Comparison of ENCODE assay signal across 9 mouse cellular contexts in genomic region chr16:32854050-32854571, GRCm38 (mm10). TPM values are rescaled to one million over a fixed set of nuclear protein-coding genes. Genes with fewer than 3 reads are reported as not detected.
A peak's percentile ranks its signal among the peaks of the same experiment; 100 is the strongest.
DNase-seq lines count a peak whose midpoint lies in the region; ATAC-seq lines count a peak whose summit lies in the region.
"Had no signal": no experiment of that assay in that cellular context is flagged by ENCODE, and none has a peak within 500 bp of the region (broad histone marks: within the 10 kb centered on the region; RNA-seq: fewer than 3 reads in every experiment).

No protein-coding gene starts in this region.

- 88% methylated on average over 2 of the region's 2 CpGs for WGBS in hindbrain, embryonic 11.5 days

- H3K4me1 ChIP-seq in hindbrain, embryonic 11.5 days (replicated peaks; ENCODE audit: control insufficient read depth, insufficient read depth, low read length) = no peaks in the 10 kb centered on the region

- no peaks in the 10 kb centered on the region for H3K36me3 ChIP-seq in hindbrain, embryonic 11.5 days (ENCODE audit: control insufficient read depth, insufficient read depth, low read length)

- H3K27ac ChIP-seq in hindbrain, embryonic 11.5 days (ENCODE audit: low read depth, low read length) = no peak overlapping the region
- H3K27ac ChIP-seq: liver, embryonic 13.5 days had no signal

- H3K9me3 ChIP-seq in hindbrain, embryonic 11.5 days (ENCODE audit: control insufficient read depth, low read length) = no peaks in the 10 kb centered on the region
- H3K9me3 ChIP-seq: liver, embryonic 13.5 days had no signal

- intact Hi-C loops in left cerebral cortex, postnatal 14 days (cut with DNase I) = no loop called here

- no peaks in the 10 kb centered on the region for H3K27me3 ChIP-seq in hindbrain, embryonic 11.5 days (ENCODE audit: control insufficient read depth, insufficient read depth, low read length)
- H3K27me3 ChIP-seq: liver, embryonic 13.5 days had no signal

- H3K9ac ChIP-seq in hindbrain, embryonic 11.5 days (ENCODE audit: low read depth, low read length) = no peak overlapping the region
- H3K9ac ChIP-seq: liver, embryonic 13.5 days had no signal

- no peak overlapping the region for H3K4me3 ChIP-seq in hindbrain, embryonic 11.5 days (ENCODE audit: low read depth, low read length)
- H3K4me3 ChIP-seq: liver, embryonic 13.5 days had no signal

- DNase-seq in layer of hippocampus, adult 9-10 months (ENCODE audit: low spot score) = peak; percentile 42
- DNase-seq in layer of hippocampus, postnatal 25 days (ENCODE audit: extremely low spot score in 1 of 2, low spot score in 1 of 2) = no peak
- DNase-seq in NIH3T3 (ENCODE audit: low read depth) = peak; percentile 53
- peak; percentile 30 to 85 for DNase-seq in left cerebral cortex, postnatal 14 days (ENCODE audit: low spot score in 2 of 2)
- DNase-seq in urinary bladder, adult 2 months (ENCODE audit: low spot score) = no peak
- DNase-seq in hindbrain, embryonic 11.5 days (ENCODE audit: low spot score) = no peak
- DNase-seq: liver, embryonic 13.5 days had no signal

- peak; percentile 79 for ATAC-seq in common myeloid progenitor, adult 5-6 weeks (replicated peaks; ENCODE audit: low read depth, poor library complexity, severe bottlenecking)
- no peak for ATAC-seq in hindbrain, embryonic 11.5 days (ENCODE audit: low FRiP score)

- no peak overlapping the region for H3K4me2 ChIP-seq in hindbrain, embryonic 11.5 days (replicated peaks; ENCODE audit: low read depth, low read length)
- H3K4me2 ChIP-seq: liver, embryonic 13.5 days had no signal

RNA-seq across cellular contexts. Expression of gene Fyttd1, which starts 23.2 kb away (rescaled TPM):
- 100 to 1,000 TPM; 115 to 122 TPM for total RNA-seq in layer of hippocampus, postnatal 25 days (2021)
- 42.8 and 63.5 TPM in 2 replicates for total RNA-seq in common myeloid progenitor, adult 5-6 weeks (2017)
- 100 to 1,000 TPM; 122 to 135 TPM for total RNA-seq in left cerebral cortex, postnatal 14 days (2021)
- polyA plus RNA-seq in urinary bladder, adult 2 months (2012; rRNA removed) = 49.7 and 51.4 TPM in 2 replicates
- polyA plus RNA-seq in hindbrain, embryonic 11.5 days (2014; fragmentation: Nextera tagmentation; extraction: Ambion mirVana) = 137 and 141 TPM in 2 replicates

RNA-seq across cellular contexts. Expression of gene Rubcn, which starts 23.5 kb away (rescaled TPM):
- total RNA-seq in layer of hippocampus, postnatal 25 days (2021) = 10 to 100 TPM; 54.2 to 54.3 TPM
- 11.0 and 12.7 TPM in 2 replicates for total RNA-seq in common myeloid progenitor, adult 5-6 weeks (2017)
- 10 to 100 TPM; 59.4 to 61.4 TPM for total RNA-seq in left cerebral cortex, postnatal 14 days (2021)
- polyA plus RNA-seq in urinary bladder, adult 2 months (2012; rRNA removed) = 38.1 and 38.6 TPM in 2 replicates
- 12.5 and 13.1 TPM in 2 replicates for polyA plus RNA-seq in hindbrain, embryonic 11.5 days (2014; fragmentation: Nextera tagmentation; extraction: Ambion mirVana)

RNA-seq across cellular contexts. Expression of gene Smbd1, which starts 43.8 kb away (rescaled TPM):
- not detected for total RNA-seq in layer of hippocampus, postnatal 25 days (2021)
- not detected in 2 replicates for total RNA-seq in common myeloid progenitor, adult 5-6 weeks (2017)
- total RNA-seq in left cerebral cortex, postnatal 14 days (2021) = not detected
- polyA plus RNA-seq in urinary bladder, adult 2 months (2012; rRNA removed) = not detected in 2 replicates
- polyA plus RNA-seq in hindbrain, embryonic 11.5 days (2014; fragmentation: Nextera tagmentation; extraction: Ambion mirVana) = not detected in 2 replicates
- total RNA-seq: gastrocnemius, adult 8-10 months had no signal
- polyA plus RNA-seq: liver, embryonic 13.5 days had no signal

RNA-seq across cellular contexts. Expression of gene Muc20, which starts 56.9 kb away (rescaled TPM):
- not detected for total RNA-seq in layer of hippocampus, postnatal 25 days (2021)
- not detected in 2 replicates for total RNA-seq in common myeloid progenitor, adult 5-6 weeks (2017)
- total RNA-seq in left cerebral cortex, postnatal 14 days (2021) = not detected
- polyA plus RNA-seq in urinary bladder, adult 2 months (2012; rRNA removed) = 0.18 and 0.19 TPM in 2 replicates
- not detected in 2 replicates for polyA plus RNA-seq in hindbrain, embryonic 11.5 days (2014; fragmentation: Nextera tagmentation; extraction: Ambion mirVana)

RNA-seq across cellular contexts. Expression of gene Lrch3, which starts 59.8 kb away (rescaled TPM):
- total RNA-seq in layer of hippocampus, postnatal 25 days (2021) = 10 to 100 TPM; 34.7 to 38.7 TPM
- total RNA-seq in common myeloid progenitor, adult 5-6 weeks (2017) = 14.2 and 20.0 TPM in 2 replicates
- 10 to 100 TPM; 28.9 to 31.6 TPM for total RNA-seq in left cerebral cortex, postnatal 14 days (2021)
- 25.1 and 26.9 TPM in 2 replicates for polyA plus RNA-seq in urinary bladder, adult 2 months (2012; rRNA removed)
- polyA plus RNA-seq in hindbrain, embryonic 11.5 days (2014; fragmentation: Nextera tagmentation; extraction: Ambion mirVana) = 36.8 and 54.2 TPM in 2 replicates

Comparison
In these comparisons a context has a peak if more than half of its experiments do, and no peak if none do; other contexts are left out.
1. DNase-seq: peak in layer of hippocampus, adult 9-10 months (single experiment), NIH3T3 (single experiment) and left cerebral cortex, postnatal 14 days (2 of 2); none in layer of hippocampus, postnatal 25 days (0 of 2), urinary bladder, adult 2 months (single experiment) and hindbrain, embryonic 11.5 days (single experiment).